Mouse (Mus musculus): ENCODE data around the gene Gnas. TPM values are rescaled to one million over a fixed set of nuclear protein-coding genes. Genes with fewer than 3 reads are reported as not detected.

Gnas gene
- polyA plus RNA-seq, 1 experiment from 2014 or later = 1,641 TPM

GRCm38 (mm10) chr2:174295900-174296465 is 11.9 kb downstream of the Gnas start:
- peaks cover 24% of the 10 kb centered on the region for H3K9me3 ChIP-seq

DNA sequence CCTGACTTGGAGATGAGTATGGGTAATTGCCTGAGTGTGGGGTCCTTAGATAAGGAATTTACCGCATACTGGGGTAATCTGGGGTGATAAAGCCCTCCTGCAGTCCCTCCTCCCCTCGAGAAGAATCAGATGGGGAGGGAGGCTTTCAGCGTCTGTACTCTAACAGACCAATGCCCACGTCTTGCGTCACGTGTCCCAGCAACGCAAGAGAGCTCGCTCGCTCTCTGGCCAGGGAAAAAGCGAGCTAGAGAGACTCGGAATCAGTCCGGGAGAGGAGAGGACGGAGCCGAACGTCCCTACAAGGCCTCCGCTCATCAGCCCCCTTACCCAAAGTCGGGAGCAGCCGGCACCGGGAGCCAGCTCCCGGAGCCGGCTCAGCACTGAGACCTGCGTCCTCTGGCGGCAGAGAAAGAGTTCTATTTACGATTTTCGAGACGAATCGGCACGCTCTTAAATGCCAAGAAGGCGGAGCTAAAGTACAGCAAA is 13.0 kb downstream of the Gnas start:
- Histone ChIP-seq H3K9me3 (peaks cover 24% of the 10 kb centered on the region), H3K4me2 (replicated peaks) (peak overlapping the region; percentile 45), H3K27me3 (replicated peaks) (peaks cover 33% of the 10 kb centered on the region)

More at GRCm38 (mm10) chr2:174295900-174296465, 11.9 kb downstream of the Gnas start:
- Histone ChIP-seq H3K36me3 (peaks cover 15% of the 10 kb centered on the region), H3K4me2 (replicated peaks) (peak overlapping the region; percentile 70), H3K27me3 (replicated peaks) (peaks cover 31% of the 10 kb centered on the region), H3K27ac (peak overlapping the region; percentile 19; the same call in 1 of the 2 replicates), H3K4me1 (replicated peaks) (peaks cover 26% of the 10 kb centered on the region), H3K4me3 (replicated peaks) (peak overlapping the region; percentile 58), H3K9ac (no peak overlapping the region)
- 57% methylated on average over 29 of the region's 29 CpGs for WGBS
- ATAC-seq = peak; percentile 13

DNA sequence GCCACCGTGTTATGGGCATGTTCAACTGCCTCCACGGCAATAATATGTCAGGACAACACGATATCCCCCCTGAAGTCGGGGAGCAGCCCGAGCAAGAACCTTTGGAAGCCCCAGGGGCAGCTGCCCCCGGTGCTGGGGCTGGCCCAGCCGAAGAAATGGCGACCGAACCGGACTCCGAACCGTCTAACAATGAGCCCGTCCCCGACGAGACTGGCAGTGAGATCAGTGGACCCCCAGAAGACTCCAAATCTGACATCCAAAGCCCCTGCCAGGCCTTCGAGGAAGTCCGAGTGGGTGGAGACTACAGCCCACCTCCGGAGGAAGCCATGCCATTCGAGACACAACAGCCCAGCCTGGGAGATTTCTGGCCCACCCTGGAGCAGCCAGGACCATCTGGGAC is 13.7 kb downstream of the Gnas start:
- H3K36me3 ChIP-seq = peaks cover 15% of the 10 kb centered on the region
- H3K9me3 ChIP-seq = peaks cover 24% of the 10 kb centered on the region
- no peak overlapping the region for H3K27ac ChIP-seq
- H3K4me1 ChIP-seq (replicated peaks) = peaks cover 19% of the 10 kb centered on the region
- no peak overlapping the region for H3K9ac ChIP-seq
- H3K27me3 ChIP-seq (replicated peaks) = peaks cover 33% of the 10 kb centered on the region
- whole genome bisulfite sequencing = 57% methylated on average over 19 of the region's 19 CpGs
- H3K4me2 ChIP-seq (replicated peaks) = peak overlapping the region; percentile 56
- H3K4me3 ChIP-seq (replicated peaks) = peak overlapping the region; percentile 38; the same call in 1 of the 2 replicates
- no peak for ATAC-seq

More for the DNA sequence above, 13.0 kb downstream of the Gnas start:
- H3K9ac ChIP-seq = no peak overlapping the region
- H3K4me1 ChIP-seq (replicated peaks) = peaks cover 26% of the 10 kb centered on the region
- 47% methylated on average over 29 of the region's 29 CpGs for WGBS
- no peak for ATAC-seq
- H3K4me3 ChIP-seq (replicated peaks) = peak overlapping the region; percentile 15; the same call in 1 of the 2 replicates
- peaks cover 15% of the 10 kb centered on the region for H3K36me3 ChIP-seq
- no peak overlapping the region for H3K27ac ChIP-seq

DNA sequence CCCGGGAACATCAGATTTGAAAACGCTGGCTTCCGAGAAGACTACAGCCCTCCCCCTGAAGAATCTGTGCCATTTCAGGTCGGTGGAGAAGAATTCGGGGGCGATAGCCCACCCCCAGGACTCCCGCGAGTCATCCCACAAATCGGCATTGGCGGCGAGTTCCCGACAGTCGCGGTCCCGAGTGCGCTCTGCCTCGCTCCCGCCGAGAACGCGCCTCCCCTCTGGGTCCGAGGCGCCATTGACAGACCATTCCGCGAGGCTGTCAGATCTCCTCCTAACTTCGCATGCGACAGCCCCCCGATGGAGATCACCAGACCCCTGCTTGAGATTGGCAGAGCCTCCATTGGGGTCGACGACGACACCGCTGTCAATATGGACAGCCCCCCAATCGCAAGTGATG is 14.4 kb downstream of the Gnas start:
- 56% methylated on average over 33 of the region's 33 CpGs for WGBS
- Histone ChIP-seq H3K4me2 (replicated peaks) (peak overlapping the region; percentile 56), H3K36me3 (peaks cover 15% of the 10 kb centered on the region), H3K9me3 (peaks cover 24% of the 10 kb centered on the region), H3K27me3 (replicated peaks) (peaks cover 33% of the 10 kb centered on the region), H3K4me1 (replicated peaks) (peaks cover 19% of the 10 kb centered on the region), H3K4me3 (replicated peaks) (peak overlapping the region; percentile 38), H3K9ac (no peak overlapping the region), H3K27ac (no peak overlapping the region)
- no peak for ATAC-seq

DNA sequence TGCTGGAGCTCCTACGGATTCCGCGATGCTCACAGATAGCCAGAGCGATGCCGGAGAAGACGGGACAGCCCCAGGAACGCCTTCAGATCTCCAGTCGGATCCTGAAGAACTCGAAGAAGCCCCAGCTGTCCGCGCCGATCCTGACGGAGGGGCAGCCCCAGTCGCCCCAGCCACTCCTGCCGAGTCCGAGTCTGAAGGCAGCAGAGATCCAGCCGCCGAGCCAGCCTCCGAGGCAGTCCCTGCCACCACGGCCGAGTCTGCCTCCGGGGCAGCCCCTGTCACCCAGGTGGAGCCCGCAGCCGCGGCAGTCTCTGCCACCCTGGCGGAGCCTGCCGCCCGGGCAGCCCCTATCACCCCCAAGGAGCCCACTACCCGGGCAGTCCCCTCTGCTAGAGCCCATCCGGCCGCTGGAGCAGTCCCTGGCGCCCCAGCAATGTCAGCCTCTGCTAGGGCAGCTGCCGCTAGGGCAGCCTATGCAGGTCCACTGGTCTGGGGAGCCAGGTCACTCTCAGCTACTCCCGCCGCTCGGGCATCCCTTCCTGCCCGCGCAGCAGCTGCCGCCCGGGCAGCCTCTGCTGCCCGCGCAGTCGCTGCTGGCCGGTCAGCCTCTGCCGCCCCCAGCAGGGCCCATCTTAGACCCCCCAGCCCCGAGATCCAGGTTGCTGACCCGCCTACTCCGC is 15.1 kb downstream of the Gnas start:
- ATAC-seq = no peak
- Histone ChIP-seq H3K27me3 (replicated peaks) (peaks cover 33% of the 10 kb centered on the region), H3K36me3 (peaks cover 15% of the 10 kb centered on the region), H3K4me3 (replicated peaks) (peak overlapping the region; percentile 38), H3K9me3 (peaks cover 24% of the 10 kb centered on the region), H3K27ac (no peak overlapping the region), H3K9ac (peak overlapping the region; percentile 20; the same call in 1 of the 2 replicates), H3K4me1 (replicated peaks) (peaks cover 19% of the 10 kb centered on the region), H3K4me2 (replicated peaks) (peak overlapping the region; percentile 56)
- 41% methylated on average over 48 of the region's 48 CpGs for WGBS

- WGBS = 51% methylated on average over 34 of the region's 34 CpGs
- Histone ChIP-seq H3K4me1 (replicated peaks) (peaks cover 19% of the 10 kb centered on the region), H3K4me2 (replicated peaks) (peak overlapping the region; percentile 56), H3K36me3 (peaks cover 15% of the 10 kb centered on the region), H3K4me3 (replicated peaks) (peak overlapping the region; percentile 38), H3K27me3 (replicated peaks) (peaks cover 33% of the 10 kb centered on the region), H3K27ac (no peak overlapping the region), H3K9me3 (peaks cover 21% of the 10 kb centered on the region), H3K9ac (no peak overlapping the region; the same call in 1 of the 2 replicates)
- ATAC-seq = no peak
These were observed 15.6 kb downstream of the Gnas start for GRCm38 (mm10) chr2:174299771-174300160.

DNA sequence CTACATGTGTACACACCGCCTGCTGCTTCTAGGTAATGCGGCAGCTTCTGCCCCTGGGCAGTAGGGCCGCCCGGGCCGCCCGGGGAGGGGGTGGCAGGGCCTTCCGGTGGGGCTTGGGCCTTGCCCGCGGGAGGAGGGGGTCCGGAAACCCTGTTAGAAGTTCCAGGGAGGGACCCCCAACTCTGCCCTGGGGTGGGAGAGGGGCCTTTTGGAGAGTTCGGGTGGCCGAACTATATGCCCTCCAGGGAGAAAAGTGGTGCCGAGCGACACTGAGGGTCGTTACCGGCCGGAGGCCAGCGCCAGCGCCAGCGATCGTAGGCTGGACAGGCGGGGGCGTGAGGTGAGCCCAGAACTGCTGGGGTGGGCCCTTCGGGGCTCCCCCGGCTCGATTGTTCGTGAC is 16.1 kb downstream of the Gnas start:
- Histone ChIP-seq H3K9me3 (peaks cover 17% of the 10 kb centered on the region), H3K9ac (peak overlapping the region; percentile 20), H3K27me3 (replicated peaks) (peaks cover 33% of the 10 kb centered on the region), H3K36me3 (peaks cover 15% of the 10 kb centered on the region), H3K4me3 (replicated peaks) (peak overlapping the region; percentile 38), H3K4me2 (replicated peaks) (peak overlapping the region; percentile 56), H3K27ac (no peak overlapping the region), H3K4me1 (replicated peaks) (peaks cover 19% of the 10 kb centered on the region)
- no peak for ATAC-seq
- WGBS = 62% methylated on average over 27 of the region's 27 CpGs

GRCm38 (mm10) chr2:174300666-174301065 is 16.5 kb downstream of the Gnas start:
- peak overlapping the region; percentile 56 for H3K4me2 ChIP-seq (replicated peaks)
- H3K36me3 ChIP-seq = peaks cover 15% of the 10 kb centered on the region
- 53% methylated on average over 22 of the region's 22 CpGs for WGBS
- peak overlapping the region; percentile 38 for H3K4me3 ChIP-seq (replicated peaks)
- peaks cover 14% of the 10 kb centered on the region for H3K9me3 ChIP-seq
- no peak overlapping the region; the same call in 1 of the 2 replicates for H3K9ac ChIP-seq
- no peak for ATAC-seq
- no peak overlapping the region for H3K27ac ChIP-seq
- H3K27me3 ChIP-seq (replicated peaks) = peaks cover 33% of the 10 kb centered on the region
- H3K4me1 ChIP-seq (replicated peaks) = peaks cover 19% of the 10 kb centered on the region

GRCm38 (mm10) chr2:174302526-174302925 is 18.4 kb downstream of the Gnas start:
- WGBS = 62% methylated on average over 6 of the region's 6 CpGs
- Histone ChIP-seq H3K4me2 (replicated peaks) (no peak overlapping the region), H3K27me3 (replicated peaks) (peaks cover 33% of the 10 kb centered on the region), H3K4me1 (replicated peaks) (peaks cover 19% of the 10 kb centered on the region; the same call in 1 of the 2 replicates), H3K9ac (no peak overlapping the region), H3K27ac (no peak overlapping the region), H3K4me3 (replicated peaks) (no peak overlapping the region), H3K36me3 (peaks cover 15% of the 10 kb centered on the region; the same call in 1 of the 2 replicates), H3K9me3 (peaks cover 5% of the 10 kb centered on the region)
- no peak for ATAC-seq

DNA sequence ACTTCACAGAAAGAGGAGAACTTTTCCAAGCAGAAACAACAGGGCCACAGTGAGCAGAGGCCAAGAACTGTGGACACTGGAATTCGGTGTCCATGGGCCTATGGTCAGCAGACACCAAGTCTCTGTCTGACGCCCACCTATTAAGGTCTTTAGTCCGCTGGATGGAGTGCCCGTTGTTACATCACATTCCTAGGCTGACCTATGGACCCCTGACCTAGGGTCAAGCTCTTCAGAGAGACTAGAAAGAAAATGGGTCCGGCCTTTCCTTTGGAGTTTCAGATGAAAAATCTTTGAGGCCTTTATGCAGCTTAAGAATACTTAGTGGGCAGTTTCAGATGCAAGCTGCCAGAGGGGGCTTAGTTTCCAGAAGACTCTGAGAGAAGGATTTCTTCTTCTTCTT is 21.5 kb downstream of the Gnas start:
- Histone ChIP-seq H3K9ac (no peak overlapping the region), H3K4me1 (replicated peaks) (no peaks in the 10 kb centered on the region), H3K9me3 (no peaks in the 10 kb centered on the region), H3K27me3 (replicated peaks) (peaks cover 3% of the 10 kb centered on the region; the same call in 1 of the 2 replicates), H3K27ac (no peak overlapping the region), H3K4me3 (replicated peaks) (no peak overlapping the region), H3K36me3 (no peaks in the 10 kb centered on the region), H3K4me2 (replicated peaks) (no peak overlapping the region)
- ATAC-seq = no peak
- 23% methylated on average over 5 of the region's 5 CpGs for WGBS

DNA sequence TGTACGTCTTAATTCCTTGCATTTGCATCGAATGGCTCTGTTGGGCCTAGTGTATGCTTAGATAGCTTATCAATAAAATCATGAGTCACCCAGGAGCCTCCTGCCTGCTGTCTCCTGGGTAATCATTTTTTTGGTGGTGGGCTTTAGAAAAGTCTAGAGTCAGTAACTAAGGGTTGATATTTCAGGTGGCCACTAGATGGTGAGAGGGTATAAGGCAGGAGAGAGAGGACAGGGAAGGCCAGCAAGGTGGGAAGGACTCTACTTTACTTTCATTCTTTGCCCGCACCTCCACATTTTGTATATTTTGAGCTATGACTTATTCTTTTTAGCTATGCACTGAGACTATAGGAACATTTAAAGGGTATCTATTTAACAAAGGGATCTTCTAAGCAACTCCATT is 23.8 kb downstream of the Gnas start:
- Histone ChIP-seq H3K4me2 (replicated peaks) (no peak overlapping the region), H3K4me3 (replicated peaks) (no peak overlapping the region), H3K4me1 (replicated peaks) (peaks cover 7% of the 10 kb centered on the region; the same call in 1 of the 2 replicates), H3K36me3 (no peaks in the 10 kb centered on the region), H3K27ac (no peak overlapping the region), H3K9ac (no peak overlapping the region), H3K9me3 (no peaks in the 10 kb centered on the region), H3K27me3 (replicated peaks) (no peaks in the 10 kb centered on the region)
- WGBS = 68% methylated on average over 3 of the region's 3 CpGs
- no peak for ATAC-seq

DNA sequence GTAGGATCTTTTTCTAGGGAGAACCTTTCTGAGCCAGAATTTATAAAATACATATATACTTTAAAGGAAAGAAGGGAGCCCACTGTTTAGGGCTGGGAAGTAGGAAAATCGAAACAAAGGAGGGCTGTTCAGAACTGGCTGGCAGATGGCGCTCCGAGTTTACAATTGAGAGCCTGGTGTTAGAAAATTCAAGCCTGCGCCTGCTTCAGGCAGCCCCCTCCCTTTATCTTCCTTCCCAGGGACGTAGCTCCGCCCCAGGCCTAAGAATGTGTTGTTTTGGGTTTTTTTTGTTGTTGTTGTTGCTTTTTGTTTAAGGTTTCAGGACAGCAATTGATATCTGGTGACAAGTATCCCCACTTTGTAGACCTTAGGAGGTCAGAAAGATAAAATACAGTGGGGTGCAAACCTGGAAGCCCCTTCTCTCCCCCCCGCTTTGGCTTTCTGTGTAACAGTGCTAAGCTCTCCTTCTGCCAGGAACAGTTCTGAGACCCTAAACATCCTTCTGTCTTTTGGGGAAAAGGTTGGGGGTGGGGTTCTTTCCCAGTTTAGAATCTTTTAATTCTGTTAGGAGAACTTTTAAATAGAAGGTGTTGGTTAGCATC is 26.9 kb downstream of the Gnas start:
- no peaks in the 10 kb centered on the region for H3K36me3 ChIP-seq
- no peaks in the 10 kb centered on the region for H3K9me3 ChIP-seq
- H3K4me1 ChIP-seq (replicated peaks) = peaks cover 10% of the 10 kb centered on the region; the same call in 1 of the 2 replicates
- H3K27ac ChIP-seq = no peak overlapping the region
- ATAC-seq = peak; percentile 54; the same call in 1 of the 2 replicates
- no peaks in the 10 kb centered on the region for H3K27me3 ChIP-seq (replicated peaks)
- no peak overlapping the region for H3K4me2 ChIP-seq (replicated peaks)
- WGBS = 15% methylated on average over 7 of the region's 7 CpGs
- H3K4me3 ChIP-seq (replicated peaks) = no peak overlapping the region
- no peak overlapping the region for H3K9ac ChIP-seq
